Mouse (Mus musculus) brain, embryonic 14.5 days (tissue): ENCODE results near the gene Cog3.

Experiments used
- CTCF ChIP-seq: fragments of 200-500 bp; IDR thresholded peaks from 2 replicates; pipeline ENCODE4 v1.5.1; 2012; ENCODE audit warnings: inconsistent platforms, mild to moderate bottlenecking, moderate library complexity, borderline replicate concordance; ENCODE audit not compliant: insufficient read depth, insufficient read length; ENCODE audit errors: extremely low read depth
- POLR2A ChIP-seq: fragments of 200-500 bp; IDR thresholded peaks from 2 replicates; pipeline ENCODE4 v1.6.1; 2012; ENCODE audit warnings: mild to moderate bottlenecking, inconsistent platforms, borderline replicate concordance; ENCODE audit not compliant: poor library complexity, insufficient read depth, insufficient read length, severe bottlenecking; ENCODE audit errors: extremely low read depth

GRCm38 (mm10) chr14:75716410-75716809 lies 37.9 kb downstream of the Cog3 start:
- no peak for TF ChIP-seq CTCF
- TF ChIP-seq POLR2A, result no peak
